Mouse (Mus musculus) spleen, adult 2 months (tissue): ENCODE measurements around the gene Mboat2.

Experiments
- CTCF ChIP-seq: fragments of 200-500 bp; IDR thresholded peaks from 2 replicates; pipeline ENCODE4 v1.5.1; 2011; ENCODE audit warnings: mild to moderate bottlenecking, inconsistent platforms; ENCODE audit not compliant: insufficient read depth, insufficient read length, insufficient replicate concordance; ENCODE audit errors: extremely low read depth
- POLR2A ChIP-seq: fragments of 200-500 bp; IDR thresholded peaks from 2 replicates; pipeline ENCODE4 v1.6.1; 2011; ENCODE audit warnings: low read depth, low read length, inconsistent platforms

- no peak for TF ChIP-seq POLR2A
- TF ChIP-seq CTCF: no peak
These were observed 182.2 kb downstream of the Mboat2 start for GRCm38 (mm10) chr12:25012555-25013540.
